Mouse (Mus musculus): Measurements from ENCODE around the gene Irgc1.
A peak's percentile ranks its signal among the peaks of the same experiment; 100 is the strongest.
"Not testable (repeated sequence)": the region's sequence is repeated elsewhere in the genome, so short reads cannot be mapped to it uniquely, and the experiment has no call there.

The Irgc1 gene

DNA sequence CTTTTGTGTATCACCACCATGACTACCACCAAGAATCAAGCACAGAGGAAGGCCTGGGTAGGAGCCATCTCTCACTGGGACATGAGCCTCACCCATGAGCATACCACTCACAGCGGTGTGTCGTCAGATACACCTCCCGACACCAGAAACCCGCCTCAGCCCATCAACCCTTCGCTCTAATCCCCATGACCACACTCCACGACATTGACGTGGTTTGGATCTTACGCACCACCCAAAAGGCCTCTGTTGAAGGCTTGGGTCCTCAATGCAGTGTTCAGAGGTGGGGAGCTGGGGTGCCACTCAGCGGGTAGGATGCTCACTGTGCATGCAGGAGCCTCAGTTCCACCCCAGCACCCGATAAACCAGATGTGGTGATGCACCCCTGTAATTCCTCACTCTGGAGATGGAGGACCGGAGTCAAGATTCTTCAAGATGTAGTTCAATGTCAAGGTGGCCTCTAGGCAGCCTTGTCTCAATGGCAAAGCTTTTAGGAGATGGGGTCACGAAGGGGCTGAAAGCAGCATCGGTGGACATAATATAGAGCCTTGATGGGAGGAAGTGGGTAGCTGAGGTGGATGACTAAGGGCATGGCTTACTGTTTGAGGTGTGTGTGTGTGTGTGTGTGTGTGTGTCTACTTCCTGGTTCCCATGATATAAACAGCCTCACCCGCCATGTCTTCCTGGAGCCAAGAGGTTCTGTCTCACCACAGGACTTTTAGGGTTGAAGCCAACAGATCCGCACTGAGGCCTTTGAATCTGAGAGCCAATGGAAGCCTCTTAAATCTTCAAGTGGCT is 21.3 kb downstream of the Irgc1 start:
- no peak for DNase-seq

- DNase-seq, result no peak
Measured at GRCm38 (mm10) chr7:24429413-24430112, 22.5 kb downstream of the Irgc1 start.

GRCm38 (mm10) chr7:24428725-24429124 is 23.4 kb downstream of the Irgc1 start:
- no peak for DNase-seq

DNA sequence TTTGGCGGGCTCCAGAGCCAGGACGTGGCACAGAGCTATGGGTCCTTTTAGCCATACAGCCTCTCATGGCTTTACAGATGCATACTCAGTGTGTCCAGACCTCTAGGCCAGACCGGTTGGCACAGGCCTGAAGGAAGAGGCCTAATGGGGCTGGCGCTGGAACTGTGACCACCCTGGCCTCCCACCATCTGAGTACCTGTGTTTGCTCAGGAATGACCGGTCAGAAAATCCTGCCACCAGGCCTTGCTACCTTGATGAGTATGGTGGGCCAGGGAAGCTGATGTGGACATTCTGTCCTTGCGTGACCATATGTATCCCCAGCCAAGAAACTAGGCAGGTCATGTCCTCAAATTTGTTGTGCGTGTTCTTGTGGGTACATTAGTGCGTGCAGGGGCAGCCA is 24.9 kb downstream of the Irgc1 start:
- DNase-seq, result no peak

GRCm38 (mm10) chr7:24425919-24426318 is 26.2 kb downstream of the Irgc1 start:
- DNase-seq, result no peak

DNA sequence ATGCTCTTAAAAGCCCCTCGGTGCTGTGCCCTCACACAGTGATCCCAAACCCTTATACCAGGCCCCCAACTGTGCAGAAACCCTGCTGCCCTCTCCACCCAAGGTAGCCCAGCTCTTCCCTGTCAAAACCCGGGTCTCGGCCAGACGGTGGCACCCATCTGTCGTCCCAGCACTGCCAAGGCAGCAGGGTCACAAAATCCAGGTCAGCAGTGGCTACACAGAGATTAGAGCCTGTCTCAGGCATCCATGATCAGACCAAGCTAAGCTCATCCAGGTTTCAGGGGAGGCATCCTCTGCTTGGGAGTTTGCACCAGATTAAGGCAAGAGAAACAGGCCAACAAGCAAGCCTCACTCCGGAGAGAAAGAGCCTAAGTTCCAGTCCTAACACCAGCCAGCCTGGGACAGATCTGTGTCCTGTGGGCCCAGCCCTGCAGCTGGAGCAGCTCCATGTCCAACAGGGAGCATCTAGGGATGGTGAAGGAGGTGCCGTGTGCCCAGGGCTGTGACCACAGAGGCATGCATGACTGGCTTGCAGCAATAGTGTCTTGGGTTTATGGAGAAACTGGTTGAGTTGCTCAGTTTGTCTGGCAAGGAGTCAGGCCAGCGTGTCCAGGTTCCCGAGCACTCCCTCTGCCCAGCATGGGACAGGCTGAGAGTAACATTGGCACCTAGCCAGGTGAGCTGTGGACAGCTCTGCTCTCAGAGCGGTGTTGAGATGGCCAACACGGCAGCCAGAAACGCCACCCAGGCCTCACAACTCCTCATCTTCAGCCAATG is 28.0 kb downstream of the Irgc1 start:
- no peak for DNase-seq

- DNase-seq, result no peak
Measured at GRCm38 (mm10) chr7:24423107-24423763, 28.9 kb downstream of the Irgc1 start.

GRCm38 (mm10) chr7:24422251-24422650 is 29.8 kb downstream of the Irgc1 start:
- no peak for DNase-seq

- no peak for DNase-seq
Measured at GRCm38 (mm10) chr7:24421648-24422047, 30.4 kb downstream of the Irgc1 start.

- DNase-seq, result no peak
Measured at GRCm38 (mm10) chr7:24419579-24419978, 32.5 kb downstream of the Irgc1 start.

DNA sequence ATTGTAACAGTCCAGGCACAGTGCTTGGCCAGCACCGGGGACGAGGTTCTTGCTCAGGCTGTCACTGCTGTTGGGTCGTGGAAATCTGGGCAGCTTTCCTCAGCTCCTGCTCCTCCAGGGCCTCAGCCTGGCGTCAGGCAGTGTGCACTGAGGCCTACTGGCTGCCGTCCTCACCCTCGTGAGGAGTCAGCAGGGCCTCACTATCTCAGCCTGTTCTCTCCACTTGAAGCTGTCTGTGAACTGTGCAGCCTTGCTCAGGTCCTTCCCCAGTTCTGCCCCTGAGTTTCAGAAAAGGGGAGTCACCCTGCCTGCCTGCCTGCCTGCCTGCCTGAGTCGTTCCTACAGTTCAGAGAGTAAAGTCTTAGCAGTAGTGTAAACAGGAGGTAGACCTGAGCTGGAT is 36.8 kb downstream of the Irgc1 start:
- no peak for DNase-seq

DNA sequence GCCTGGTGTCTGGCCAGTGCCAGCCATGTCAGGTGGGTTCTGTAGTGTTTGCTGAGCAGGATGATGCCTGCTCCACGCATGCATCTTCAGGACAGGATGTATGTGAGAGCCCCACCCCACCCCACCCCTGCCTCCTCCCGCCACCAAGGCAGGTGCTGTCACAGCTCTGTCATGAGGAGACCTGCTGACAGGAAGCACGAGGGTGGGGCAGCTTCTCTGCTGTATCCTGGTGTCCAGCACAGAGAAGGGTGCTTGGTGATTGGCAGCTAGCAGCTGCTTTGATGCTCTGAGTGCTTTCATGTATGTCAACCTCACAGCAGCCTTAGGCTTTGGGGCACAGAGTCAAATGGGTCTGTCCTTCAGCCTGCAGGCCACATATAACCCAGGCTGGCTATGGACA is 38.5 kb downstream of the Irgc1 start:
- peak; percentile 52 to 74 for DNase-seq

DNA sequence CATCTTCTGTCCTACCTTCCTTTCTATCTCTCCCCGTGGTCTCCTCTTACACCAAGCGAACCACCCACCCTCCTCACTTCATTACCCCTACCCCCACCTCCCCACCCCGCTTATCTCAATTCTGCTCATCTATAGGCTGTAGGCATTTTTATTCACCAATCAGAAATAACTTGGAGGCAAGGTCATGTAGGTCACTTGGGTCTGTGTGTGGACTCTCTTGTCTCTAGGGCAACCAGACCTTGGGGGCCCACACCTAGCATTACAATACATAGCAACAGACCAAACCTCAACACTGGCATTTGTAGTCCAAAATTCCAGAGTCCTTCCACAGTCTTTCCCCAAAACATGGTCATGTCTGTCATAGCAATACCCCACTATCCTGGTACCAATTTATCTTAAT is 41.3 kb downstream of the Irgc1 start:
- no peak for DNase-seq

- no peak for DNase-seq
Measured at GRCm38 (mm10) chr7:24410123-24410522, 42.0 kb downstream of the Irgc1 start.

GRCm38 (mm10) chr7:24408186-24408585 is 43.9 kb downstream of the Irgc1 start:
- no peak for DNase-seq

DNA sequence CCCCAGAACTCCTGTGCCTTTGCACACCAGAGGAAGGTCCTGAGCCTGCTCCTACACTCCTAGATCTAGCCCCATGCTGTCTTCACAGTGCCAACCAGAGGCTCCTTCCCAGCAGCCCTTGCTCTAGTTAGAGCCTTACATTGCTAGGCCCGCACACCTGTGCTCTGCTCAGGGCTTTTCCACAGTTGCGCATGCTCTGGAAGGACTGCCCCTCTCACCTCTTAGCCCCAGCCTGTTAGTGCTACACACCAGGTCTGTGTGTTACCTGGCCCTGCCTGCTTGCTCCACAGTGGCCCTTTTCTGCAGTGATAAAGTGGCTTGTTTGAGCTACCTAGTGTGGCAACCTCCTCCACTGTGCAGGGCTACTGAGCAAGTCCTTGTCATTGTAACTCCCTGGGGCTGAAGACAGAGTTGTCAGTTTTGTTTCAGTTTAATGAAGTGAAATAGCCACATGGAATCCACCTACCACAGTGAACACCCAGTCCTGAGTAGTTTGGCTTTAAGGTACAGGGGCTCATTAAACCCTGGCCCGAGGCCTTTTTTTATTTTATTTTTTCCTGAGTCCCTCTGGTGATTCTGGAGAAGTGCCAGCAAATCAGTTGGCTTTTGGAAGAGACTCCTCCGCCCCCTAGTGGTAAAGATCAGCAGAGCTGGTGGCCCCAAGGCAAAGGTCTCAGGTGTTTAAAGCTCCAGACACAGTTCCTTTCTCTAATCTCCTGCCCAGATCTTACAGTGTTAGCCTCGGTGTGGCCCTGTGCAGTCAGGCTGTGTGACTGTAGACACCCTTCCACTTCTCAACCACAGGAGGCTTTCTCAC is 45.4 kb downstream of the Irgc1 start:
- DNase-seq, result peak; percentile 68 to 70

DNA sequence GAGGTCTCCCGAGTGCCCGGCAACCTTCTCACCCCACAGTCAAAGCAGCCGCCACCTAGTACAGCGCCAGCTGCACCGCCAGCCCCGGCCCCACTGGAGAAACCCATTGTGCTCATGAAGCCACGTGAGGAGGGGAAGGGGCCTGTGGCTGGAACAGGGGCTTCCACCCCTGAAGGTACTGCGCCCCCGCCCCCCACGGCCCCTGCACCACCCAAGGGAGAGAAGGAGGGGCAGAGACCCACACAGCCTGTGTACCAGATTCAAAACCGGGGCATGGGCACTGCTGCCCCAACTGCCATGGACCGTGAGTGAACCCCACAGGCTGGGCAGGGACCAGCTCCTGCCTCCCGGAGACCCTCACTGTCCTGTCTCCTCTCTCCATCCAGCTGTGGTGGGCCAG is 46.4 kb downstream of the Irgc1 start:
- no peak for DNase-seq

GRCm38 (mm10) chr7:24402851-24403250 is 49.2 kb downstream of the Irgc1 start:
- no peak for DNase-seq

- DNase-seq, result not testable (repeated sequence)
Measured at GRCm38 (mm10) chr7:24400489-24400888, 51.6 kb downstream of the Irgc1 start.

DNA sequence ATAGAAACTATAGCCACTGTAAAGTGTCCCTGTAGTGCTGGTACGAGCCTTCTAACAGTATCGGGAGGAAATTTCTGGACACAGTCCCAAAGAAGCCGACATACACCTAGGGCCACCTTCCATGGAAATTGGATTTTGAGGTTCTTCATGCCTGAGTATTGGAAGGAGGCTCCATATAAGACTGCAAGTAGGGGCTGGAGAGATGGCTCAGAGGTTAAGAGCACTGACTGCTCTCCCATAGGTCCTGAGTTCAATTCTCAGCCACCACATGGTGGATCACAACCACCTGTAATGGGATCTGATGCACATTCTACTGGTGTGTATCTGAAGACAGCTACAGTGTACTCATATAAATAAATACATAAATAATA is 52.0 kb downstream of the Irgc1 start:
- DNase-seq, result no peak

DNA sequence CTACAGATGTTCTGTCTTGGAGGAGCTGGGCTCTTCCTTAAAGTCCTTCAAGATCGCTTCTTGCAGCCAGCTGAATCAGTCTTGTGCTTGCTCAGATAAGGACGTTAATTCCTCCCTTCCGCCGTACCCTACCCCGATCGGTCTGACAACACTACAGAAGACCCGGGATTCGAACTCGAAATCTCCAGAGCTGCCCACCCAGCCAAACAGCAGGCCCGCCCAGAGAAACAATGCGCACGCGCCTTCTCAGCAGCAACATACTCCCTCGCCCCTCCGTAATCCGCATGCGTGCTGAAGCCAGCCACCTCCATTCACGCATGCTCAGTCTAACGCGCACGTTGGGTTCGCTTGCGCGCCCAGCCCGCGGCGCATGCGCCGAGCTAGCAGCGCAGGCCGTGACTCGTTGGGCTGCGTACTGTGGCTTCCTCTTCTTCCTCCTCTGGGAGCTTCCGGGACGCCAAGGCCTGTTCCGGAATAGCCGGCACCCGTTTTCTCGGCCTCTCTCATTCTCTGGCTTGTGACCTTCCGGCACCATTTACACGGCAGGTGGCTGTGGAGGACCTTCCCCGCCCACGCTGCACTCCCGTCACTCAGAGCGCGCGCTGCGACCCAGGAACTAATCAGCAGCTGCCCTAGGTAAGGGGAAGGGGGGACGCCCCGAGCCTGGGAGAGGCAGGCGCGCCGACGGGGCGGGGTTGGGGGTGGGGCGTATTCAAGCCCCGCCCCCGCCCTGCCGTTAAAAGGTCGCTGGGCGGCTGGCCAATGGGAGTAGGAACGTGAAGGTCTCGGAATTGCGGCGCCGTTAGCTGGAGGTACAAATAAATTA is 52.6 kb downstream of the Irgc1 start, which contains the start of gene Smg9:
Gene Smg9 (plus strand): TSS at position 364 of the 826 bp plus-strand sequence.
- DNase-seq, result peak; percentile 96 to 98

Measured in thymus, postnatal 36 days (tissue).